Mouse (Mus musculus): Measurements from ENCODE around the gene Gm6367. TPM values are rescaled to one million over a fixed set of nuclear protein-coding genes. Genes with fewer than 3 reads are reported as not detected.
"Not testable (repeated sequence)": the region's sequence is repeated elsewhere in the genome, so short reads cannot be mapped to it uniquely, and the experiment has no call there.

The Gm6367 gene
- polyA plus RNA-seq (2015; fragmentation: Nextera tagmentation; extraction: Ambion mirVana): not detected in 2 replicates

GRCm38 (mm10) chr5:94988326-94988725, at the start of gene Gm6367:
Gene Gm6367, plus strand, starts transcription at chr5:94988626.
- DNase-seq (ENCODE audit: low spot score): not testable (repeated sequence)

Other genes starting within 250 kb of the Gm6367 start
- gene Gm3183, start 123.2 kb upstream of the Gm6367 start, polyA plus RNA-seq (2015; fragmentation: Nextera tagmentation; extraction: Ambion mirVana): not detected in 2 replicates
- not detected in 2 replicates for gene Gm7942, start 118.3 kb downstream of the Gm6367 start, polyA plus RNA-seq (2015; fragmentation: Nextera tagmentation; extraction: Ambion mirVana)
- gene Gm16513, start 194.0 kb downstream of the Gm6367 start, polyA plus RNA-seq (2015; fragmentation: Nextera tagmentation; extraction: Ambion mirVana): not detected in 2 replicates